Mouse (Mus musculus): ENCODE measurements around the gene Rpl18a. TPM values are rescaled to one million over a fixed set of nuclear protein-coding genes. Genes with fewer than 3 reads are reported as not detected.
"Not testable (repeated sequence)": the region's sequence is repeated elsewhere in the genome, so short reads cannot be mapped to it uniquely, and the experiment has no call there.

Gene Rpl18a
- polyA plus RNA-seq, 3 experiments from 2014 or later: 6,080 to 11,053 (median 10,917) TPM

GRCm38 (mm10) chr8:70903112-70903511, 5.9 kb upstream of the Rpl18a start:
- no peak for ATAC-seq

GRCm38 (mm10) chr8:70902211-70902610, 5.0 kb upstream of the Rpl18a start:
- ATAC-seq: no peak

GRCm38 (mm10) chr8:70900872-70901387, 3.7 kb upstream of the Rpl18a start:
- ATAC-seq: no peak

GRCm38 (mm10) chr8:70899226-70899625, 2.0 kb upstream of the Rpl18a start:
- no peak for ATAC-seq

- ATAC-seq: no peak
Measured at GRCm38 (mm10) chr8:70898661-70899198, 1.5 kb upstream of the Rpl18a start.

GRCm38 (mm10) chr8:70897681-70898413, 635 bp upstream of the Rpl18a start:
- ATAC-seq: peak; percentile 42

- ATAC-seq: no peak
Measured at GRCm38 (mm10) chr8:70896316-70897020, 744 bp downstream of the Rpl18a start.

GRCm38 (mm10) chr8:70895571-70896259, 1.5 kb downstream of the Rpl18a start:
- not testable (repeated sequence) for ATAC-seq

- no peak for ATAC-seq
Measured at GRCm38 (mm10) chr8:70894771-70895545, 2.3 kb downstream of the Rpl18a start.

GRCm38 (mm10) chr8:70894385-70894720, 2.9 kb downstream of the Rpl18a start:
- ATAC-seq: no peak

GRCm38 (mm10) chr8:70893656-70894384, 3.4 kb downstream of the Rpl18a start:
- ATAC-seq: no peak

- no peak for ATAC-seq
Measured at GRCm38 (mm10) chr8:70892896-70893655, 4.1 kb downstream of the Rpl18a start.

GRCm38 (mm10) chr8:70892022-70892895, 5.0 kb downstream of the Rpl18a start, which contains the start of gene Slc5a5:
Gene Slc5a5 (minus strand): TSS chr8:70892757.
- ATAC-seq: no peak

GRCm38 (mm10) chr8:70891356-70891755, 5.9 kb downstream of the Rpl18a start:
- no peak for ATAC-seq

- ATAC-seq: no peak
Measured at GRCm38 (mm10) chr8:70890656-70891055, 6.6 kb downstream of the Rpl18a start.

- no peak for ATAC-seq
Measured at GRCm38 (mm10) chr8:70887669-70888068, 9.5 kb downstream of the Rpl18a start.

GRCm38 (mm10) chr8:70885612-70886011, 11.6 kb downstream of the Rpl18a start:
- no peak for ATAC-seq

GRCm38 (mm10) chr8:70884683-70885082, 12.5 kb downstream of the Rpl18a start:
- ATAC-seq: no peak

- ATAC-seq: no peak
Measured at GRCm38 (mm10) chr8:70884186-70884585, 13.0 kb downstream of the Rpl18a start.

- ATAC-seq: no peak
Measured at GRCm38 (mm10) chr8:70880546-70880945, 16.7 kb downstream of the Rpl18a start.

Measured in inflammation-experienced regulatory T-cells, adult 6 months (primary cell).